Mouse (Mus musculus) activated CD4-positive, CD25-positive, alpha-beta regulatory T cell (primary cell): Measurements from ENCODE around the gene Washc2. TPM values are rescaled to one million over a fixed set of nuclear protein-coding genes. Genes with fewer than 3 reads are reported as not detected.

Source experiments
- polyA plus RNA-seq, 2 experiments: library from polyadenylated mRNA; unstranded; fragments of 100-300 nt; shearing (Covaris generic); gene quantifications; one replicate each; pipeline ENCODE4 v1.2.1; 2017

Washc2 gene
- polyA plus RNA-seq: 10 to 100 TPM; 54.3 to 58.2 TPM

GRCm38 (mm10) chr6:116207729-116208534, at the start of gene Washc2:
Gene Washc2, plus strand, starts transcription at chr6:116208038.

GRCm38 (mm10) chr6:116193394-116194393, 14.1 kb upstream of the Washc2 start, which contains the start of gene Tmcc1:
Gene Tmcc1, minus strand, starts transcription at chr6:116193486.

GRCm38 (mm10) chr6:116264018-116264651, 56.3 kb downstream of the Washc2 start, which contains the start of gene Zfand4:
Gene Zfand4, plus strand, starts transcription at chr6:116264222.

Other genes with a start within 250 kb of the Washc2 start
- 10 to 100 TPM in 1 of 2 experiments, 1 to 10 TPM in 1; 2.9 to 10.3 TPM for gene Plxnd1, start 213.0 kb upstream of the Washc2 start, polyA plus RNA-seq
- gene Tmcc1, start 14.6 kb upstream of the Washc2 start, polyA plus RNA-seq: 10 to 100 TPM; 12.5 to 15.4 TPM
- 1 to 10 TPM; 1.8 to 3.1 TPM for gene Zfand4, start 56.2 kb downstream of the Washc2 start, polyA plus RNA-seq
- 1 to 10 TPM; 1.5 to 4.4 TPM for gene March8, start 130.0 kb downstream of the Washc2 start, polyA plus RNA-seq